Mouse (Mus musculus): Measurements from ENCODE around the gene Lmna.

Lmna gene

GRCm38 (mm10) chr3:88500655-88501365 lies 8.9 kb downstream of the Lmna start:
- DNase-seq (ENCODE audit: low read depth): no peak

- DNase-seq (ENCODE audit: low read depth): no peak
Measured at GRCm38 (mm10) chr3:88500087-88500486, 9.7 kb downstream of the Lmna start.

GRCm38 (mm10) chr3:88499580-88499979 lies 10.2 kb downstream of the Lmna start:
- no peak for DNase-seq (ENCODE audit: low read depth)

DNA sequence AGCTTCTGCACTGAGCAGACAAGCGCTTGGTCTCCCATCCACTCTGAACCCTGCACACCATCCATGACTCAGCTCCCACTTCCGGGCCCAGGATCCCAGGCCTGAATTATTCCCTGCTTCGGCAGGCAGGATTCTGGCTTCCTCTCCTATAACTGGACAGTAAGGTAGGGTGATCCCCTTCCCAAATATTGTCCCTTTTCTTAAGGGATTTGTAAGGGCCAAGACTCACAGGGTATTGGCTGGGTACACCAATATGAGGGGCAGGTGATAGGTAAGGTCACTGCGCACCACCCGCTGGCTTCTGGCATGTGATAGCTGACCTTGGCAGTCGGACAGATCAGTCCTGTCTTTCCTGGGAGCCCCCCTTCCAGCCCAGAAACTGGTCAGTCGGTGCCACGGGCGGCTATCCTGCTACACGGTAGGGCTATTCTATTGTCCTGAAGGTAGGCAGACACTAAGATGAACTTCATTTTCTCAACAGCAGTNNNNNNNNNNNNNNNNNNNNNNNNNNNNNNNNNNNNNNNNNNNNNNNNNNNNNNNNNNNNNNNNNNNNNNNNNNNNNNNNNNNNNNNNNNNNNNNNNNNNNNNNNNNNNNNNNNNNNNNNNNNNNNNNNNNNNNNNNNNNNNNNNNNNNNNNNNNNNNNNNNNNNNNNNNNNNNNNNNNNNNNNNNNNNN lies 13.9 kb downstream of the Lmna start:
- DNase-seq (ENCODE audit: low read depth): no peak

- DNase-seq (ENCODE audit: low read depth): peak; percentile 90
Measured at GRCm38 (mm10) chr3:88494836-88495628, 14.7 kb downstream of the Lmna start.

- no peak for DNase-seq (ENCODE audit: low read depth)
Measured at GRCm38 (mm10) chr3:88493706-88494582, 15.8 kb downstream of the Lmna start.

DNA sequence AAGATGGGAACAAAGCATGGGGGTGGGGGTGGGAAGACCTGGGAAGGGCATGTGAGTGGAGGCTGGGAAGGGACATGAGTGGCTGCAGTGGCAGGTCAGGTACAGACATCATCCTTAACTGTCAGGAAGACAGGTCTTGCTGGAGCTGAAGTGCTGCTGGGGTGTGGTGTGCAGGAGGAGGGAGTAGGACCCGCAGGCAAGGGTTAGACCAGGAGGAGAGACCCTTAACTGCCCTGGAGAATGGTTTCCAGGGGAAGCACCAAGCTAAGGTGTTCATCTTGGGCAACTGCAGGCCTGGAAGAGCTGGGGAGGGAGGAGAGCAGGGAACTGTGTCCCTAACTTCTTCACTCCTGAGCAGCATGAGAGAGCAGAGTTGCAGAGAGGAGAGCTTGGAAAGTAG lies 22.4 kb downstream of the Lmna start:
- no peak for DNase-seq (ENCODE audit: low read depth)

DNA sequence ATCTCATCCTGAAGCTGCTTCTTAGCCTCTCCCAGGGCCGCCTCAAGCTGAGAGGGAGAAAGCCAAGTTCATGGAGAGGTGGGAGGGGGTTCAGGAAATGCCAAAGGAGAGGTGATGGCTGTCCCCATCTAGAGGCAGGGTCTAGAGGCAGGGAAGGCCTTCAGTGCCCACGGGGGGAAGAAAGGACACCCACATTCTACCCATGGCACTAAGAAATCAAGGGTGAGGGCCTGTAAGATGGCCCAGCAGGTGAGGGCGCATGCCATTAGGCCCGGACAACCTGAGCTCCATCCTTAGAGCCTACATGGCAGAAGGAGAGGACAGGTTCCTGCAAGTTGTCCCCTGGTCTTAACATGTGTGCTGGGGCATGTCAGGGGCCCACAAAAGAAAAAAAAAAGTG lies 22.9 kb downstream of the Lmna start:
- DNase-seq (ENCODE audit: low read depth): no peak

DNA sequence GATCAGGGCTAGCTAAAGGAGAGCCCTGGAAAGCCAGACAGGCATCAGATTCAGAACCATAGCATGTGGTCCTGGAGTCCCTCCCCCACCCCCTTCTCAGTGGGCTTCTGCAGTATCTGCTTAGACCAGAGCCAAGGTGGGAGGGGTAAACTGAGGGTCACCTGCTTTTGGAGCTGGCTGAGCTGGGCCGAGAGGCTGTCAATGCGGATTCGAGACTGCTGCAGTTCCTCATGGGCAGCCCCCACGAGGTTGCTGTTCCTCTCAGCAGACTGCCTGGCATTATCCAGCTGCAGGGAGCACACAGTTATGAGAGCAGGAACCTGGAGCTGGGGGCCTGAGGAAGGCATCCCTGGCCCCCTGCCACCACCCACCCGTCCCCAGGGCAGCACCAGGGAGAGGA lies 23.7 kb downstream of the Lmna start:
- no peak for DNase-seq (ENCODE audit: low read depth)

DNA sequence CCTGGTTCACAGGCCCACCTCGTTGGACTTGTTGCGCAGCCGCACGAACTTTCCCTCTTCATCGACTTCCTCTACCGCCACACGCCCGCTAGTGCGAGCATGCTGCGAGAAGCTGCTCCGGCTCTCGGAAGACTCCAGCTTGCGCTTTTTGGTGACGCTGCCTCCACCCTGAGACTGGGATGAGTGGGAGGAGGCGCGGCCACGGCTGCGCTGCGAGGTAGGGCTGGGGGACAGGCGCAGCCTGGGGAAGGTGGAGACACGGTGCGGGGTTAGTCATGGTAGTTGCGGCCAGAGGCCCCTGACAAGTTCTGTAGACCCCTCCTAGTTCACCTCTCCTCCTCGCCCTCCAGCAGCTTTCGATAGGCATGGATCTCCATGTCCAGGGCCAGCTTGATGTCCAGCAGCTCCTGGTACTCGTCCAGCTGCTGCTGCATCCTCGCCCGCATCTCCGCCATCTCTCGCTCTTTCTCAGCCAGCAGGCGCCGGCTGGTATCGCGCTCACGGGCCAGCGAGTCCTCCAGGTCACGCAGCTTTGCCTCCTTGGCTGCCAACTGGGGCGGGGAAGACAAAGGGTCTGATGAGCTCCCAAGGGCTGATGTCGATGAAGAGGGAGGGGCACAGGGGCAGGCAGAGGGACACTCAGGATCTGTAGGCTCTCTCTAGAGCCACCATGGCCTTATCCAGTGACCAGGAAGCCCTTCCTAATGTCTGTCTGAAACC lies 25.0 kb downstream of the Lmna start:
- DNase-seq (ENCODE audit: low read depth): no peak

DNA sequence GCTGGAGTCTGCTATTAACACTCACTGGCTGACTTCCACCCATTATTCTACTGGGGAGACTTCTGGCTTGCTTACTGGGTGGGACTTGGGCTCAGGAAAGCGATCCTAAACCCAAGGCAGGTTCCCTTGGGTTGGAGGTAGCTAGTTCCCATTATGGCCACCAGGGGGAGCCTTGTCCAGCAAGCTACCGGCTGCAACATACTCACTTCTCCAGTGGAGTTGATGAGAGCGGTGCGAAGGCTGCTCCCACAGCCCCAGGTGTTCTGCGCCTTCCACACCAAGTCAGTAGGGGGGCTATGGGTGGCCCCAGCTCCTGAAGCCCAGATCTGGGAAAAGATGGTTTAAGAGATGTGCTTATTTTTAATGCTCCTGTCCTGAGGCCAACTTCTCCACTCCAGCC lies 26.1 kb downstream of the Lmna start:
- no peak for DNase-seq (ENCODE audit: low read depth)

DNA sequence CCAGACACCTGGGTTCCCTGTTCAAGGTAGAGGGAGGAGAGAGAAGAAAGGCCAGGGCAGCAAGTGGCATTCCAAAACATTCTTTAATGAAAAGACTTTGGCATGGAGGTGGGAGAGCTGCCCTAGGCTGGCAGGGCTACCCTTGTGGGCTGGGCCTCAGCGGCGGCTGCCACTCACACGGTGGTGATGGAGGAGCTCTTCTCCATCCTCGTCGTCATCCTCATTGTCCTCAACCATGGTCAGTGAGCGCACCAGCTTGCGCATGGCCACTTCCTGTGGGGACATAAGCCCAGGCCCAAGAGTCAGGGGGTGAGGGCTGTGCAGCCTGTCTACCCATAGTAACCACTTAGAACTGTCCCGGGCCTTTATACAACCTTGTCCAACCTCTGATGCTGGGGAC lies 26.6 kb downstream of the Lmna start:
- DNase-seq (ENCODE audit: low read depth): no peak

GRCm38 (mm10) chr3:88482336-88482735 lies 27.4 kb downstream of the Lmna start:
- DNase-seq (ENCODE audit: low read depth): no peak

DNA sequence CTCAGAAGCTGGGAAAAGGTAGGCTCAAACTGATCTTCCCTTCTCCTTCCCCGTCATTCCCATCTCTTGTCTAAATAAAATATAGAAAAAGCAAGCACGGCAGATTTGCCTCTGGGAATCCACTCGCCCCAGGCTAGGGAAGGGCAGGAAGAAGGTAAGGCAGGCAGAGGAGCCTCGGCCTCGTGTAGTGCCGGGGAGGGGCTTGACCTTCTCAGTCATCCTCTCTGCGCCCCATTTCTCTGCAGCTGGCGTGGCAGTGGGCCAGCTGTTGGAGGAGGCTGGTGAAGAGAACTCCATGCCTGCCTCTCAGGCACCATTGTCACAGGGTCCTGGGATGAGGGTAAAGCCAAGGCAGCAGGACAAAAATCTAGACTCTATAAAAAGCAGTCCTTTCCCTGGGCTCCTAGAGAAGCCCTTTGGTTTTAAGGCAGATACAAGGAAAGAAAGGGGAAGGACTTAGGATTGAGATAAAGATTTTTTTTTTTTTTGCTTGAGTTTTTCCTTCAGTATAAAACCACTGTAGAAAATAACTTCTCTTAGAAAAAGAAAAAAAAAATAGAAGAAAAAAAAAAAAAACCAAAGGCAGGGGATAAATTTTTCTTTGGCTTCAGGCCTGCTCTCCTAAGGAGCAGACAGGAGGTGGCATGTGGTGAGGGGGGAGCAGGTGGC lies 28.2 kb downstream of the Lmna start:
- DNase-seq (ENCODE audit: low read depth): no peak

- DNase-seq (ENCODE audit: low read depth): no peak
Measured at GRCm38 (mm10) chr3:88480679-88481078, 29.1 kb downstream of the Lmna start.

DNA sequence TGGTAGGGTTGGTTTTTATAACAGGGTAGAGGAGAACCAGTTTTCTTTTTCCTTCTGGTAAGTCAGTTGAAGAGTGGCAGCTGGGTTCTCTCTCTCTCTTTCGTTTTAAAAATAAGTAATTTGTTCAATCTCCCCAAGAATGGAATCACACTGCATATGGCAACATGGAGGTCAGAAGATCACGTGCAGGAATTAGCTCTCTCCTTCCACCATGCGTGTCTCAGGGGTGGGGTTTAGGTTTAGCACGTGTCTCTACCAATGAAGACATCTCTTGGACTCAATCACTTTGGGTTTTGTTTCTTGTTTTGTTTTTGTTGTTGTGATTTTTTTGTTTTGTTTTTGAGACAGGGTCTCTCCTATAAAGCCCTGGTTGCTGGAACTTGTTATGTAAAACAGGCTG lies 29.9 kb downstream of the Lmna start:
- DNase-seq (ENCODE audit: low read depth): no peak

- DNase-seq (ENCODE audit: low read depth): no peak
Measured at GRCm38 (mm10) chr3:88479163-88479562, 30.6 kb downstream of the Lmna start.

GRCm38 (mm10) chr3:88477735-88478134 lies 32.0 kb downstream of the Lmna start:
- no peak for DNase-seq (ENCODE audit: low read depth)

GRCm38 (mm10) chr3:88476403-88476802 lies 33.4 kb downstream of the Lmna start:
- no peak for DNase-seq (ENCODE audit: low read depth)

DNA sequence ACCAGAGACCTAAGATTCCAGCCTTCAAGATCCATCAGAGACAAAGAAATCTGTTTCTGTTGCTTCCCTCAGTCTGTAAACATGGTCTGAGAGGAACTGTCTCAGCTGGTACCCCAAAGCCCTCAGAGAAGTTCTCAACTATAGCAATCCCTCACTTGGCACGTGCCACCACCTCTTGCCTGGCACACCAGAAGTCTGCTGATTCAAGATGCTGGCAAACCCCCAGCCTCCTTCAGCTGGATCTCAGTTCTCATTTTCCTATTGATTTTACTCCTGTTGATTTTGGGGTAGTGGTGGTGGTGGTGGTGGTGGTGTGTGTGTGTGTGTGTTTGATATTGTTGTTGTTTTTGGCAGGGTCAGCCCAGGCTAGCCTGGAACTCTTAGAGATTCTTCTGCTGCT lies 36.2 kb downstream of the Lmna start:
- DNase-seq (ENCODE audit: low read depth): no peak

- DNase-seq (ENCODE audit: low read depth): no peak
Measured at GRCm38 (mm10) chr3:88473020-88473419, 36.7 kb downstream of the Lmna start.
